Mouse (Mus musculus): ENCODE measurements at regions not wholly inside any gene's neighbourhood (a gene's known extent, or its start where the extent isn't known, plus 50 kb on each side); places are given as distances from the start of the nearest gene placed in this dataset.

- DNase-seq (ENCODE audit: low read depth in 1 of 2, low spot score in 2 of 2) = no peak
- Histone ChIP-seq H3K4me3 (ENCODE audit: extremely low read depth, insufficient read depth, insufficient read length) (no peak overlapping the region), H3K36me3 (ENCODE audit: control insufficient read depth, insufficient read depth, low read length) (no peaks in the 10 kb centered on the region), H3K27me3 (ENCODE audit: control insufficient read depth, insufficient read depth, low read length) (no peaks in the 10 kb centered on the region), H3K27ac (ENCODE audit: insufficient read depth, low read length) (no peak overlapping the region), H3K4me1 (ENCODE audit: control insufficient read depth, insufficient read depth, insufficient read length) (no peaks in the 10 kb centered on the region)
- TF ChIP-seq POLR2A (IDR thresholded peaks at IDR 0.05; ENCODE audit: low read depth, low read length) = no peak
- TF ChIP-seq CTCF (IDR thresholded peaks at IDR 0.05; ENCODE audit: extremely low read depth, insufficient read depth, insufficient read length, insufficient replicate concordance) = no peak
- WGBS = 94% methylated on average over 2 of the region's 2 CpGs
Observed at GRCm38 (mm10) chr3:137785871-137786270, 78.4 kb upstream of the H2afz start.

DNA sequence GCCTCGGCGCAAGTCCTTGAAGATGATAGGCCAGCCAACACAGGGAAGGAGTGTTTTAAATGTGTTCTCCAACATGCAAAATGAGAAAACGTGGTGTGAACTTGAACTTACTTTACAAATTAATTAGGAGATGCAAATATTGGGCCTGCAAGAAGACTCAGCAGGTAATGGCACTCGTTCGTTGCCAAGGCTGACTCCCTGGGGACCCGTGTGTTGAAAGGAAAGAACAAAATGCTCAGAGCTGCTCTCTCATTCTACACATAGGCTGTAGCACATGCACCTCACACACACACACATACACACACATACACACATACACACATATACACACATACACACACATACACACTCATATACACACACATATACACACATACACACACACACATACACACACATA is 74.6 kb upstream of the H2afz start:
- Histone ChIP-seq H3K27me3 (ENCODE audit: control insufficient read depth, insufficient read depth, low read length) (no peaks in the 10 kb centered on the region), H3K4me1 (ENCODE audit: control insufficient read depth, insufficient read depth, insufficient read length) (no peaks in the 10 kb centered on the region), H3K4me3 (ENCODE audit: extremely low read depth, insufficient read depth, insufficient read length) (no peak overlapping the region), H3K36me3 (ENCODE audit: control insufficient read depth, insufficient read depth, low read length) (no peaks in the 10 kb centered on the region), H3K27ac (ENCODE audit: insufficient read depth, low read length) (no peak overlapping the region)
- DNase-seq (ENCODE audit: low read depth in 1 of 2, low spot score in 2 of 2) = no peak
- TF ChIP-seq POLR2A (IDR thresholded peaks at IDR 0.05; ENCODE audit: low read depth, low read length) = no peak
- no peak for TF ChIP-seq CTCF (IDR thresholded peaks at IDR 0.05; ENCODE audit: extremely low read depth, insufficient read depth, insufficient read length, insufficient replicate concordance)
- WGBS = 84% methylated on average over 6 of the region's 6 CpGs

GRCm38 (mm10) chr3:137790340-137790739 is 73.9 kb upstream of the H2afz start:
- H3K4me3 ChIP-seq (ENCODE audit: extremely low read depth, insufficient read depth, insufficient read length) = no peak overlapping the region
- H3K36me3 ChIP-seq (ENCODE audit: control insufficient read depth, insufficient read depth, low read length) = no peaks in the 10 kb centered on the region
- H3K27me3 ChIP-seq (ENCODE audit: control insufficient read depth, insufficient read depth, low read length) = no peaks in the 10 kb centered on the region
- no peaks in the 10 kb centered on the region for H3K4me1 ChIP-seq (ENCODE audit: control insufficient read depth, insufficient read depth, insufficient read length)
- TF ChIP-seq CTCF (IDR thresholded peaks at IDR 0.05; ENCODE audit: extremely low read depth, insufficient read depth, insufficient read length, insufficient replicate concordance) (no peak), POLR2A (IDR thresholded peaks at IDR 0.05; ENCODE audit: low read depth, low read length) (no peak)
- no peak overlapping the region for H3K27ac ChIP-seq (ENCODE audit: insufficient read depth, low read length)
- DNase-seq (ENCODE audit: low read depth in 1 of 2, low spot score in 2 of 2) = no peak
- WGBS = 93% methylated on average over 7 of the region's 7 CpGs

- no peaks in the 10 kb centered on the region for H3K36me3 ChIP-seq (ENCODE audit: control insufficient read depth, insufficient read depth, low read length)
- no peak for TF ChIP-seq CTCF (IDR thresholded peaks at IDR 0.05; ENCODE audit: extremely low read depth, insufficient read depth, insufficient read length, insufficient replicate concordance)
- no peak for TF ChIP-seq POLR2A (IDR thresholded peaks at IDR 0.05; ENCODE audit: low read depth, low read length)
- H3K4me3 ChIP-seq (ENCODE audit: extremely low read depth, insufficient read depth, insufficient read length) = no peak overlapping the region
- DNase-seq (ENCODE audit: low read depth in 1 of 2, low spot score in 2 of 2) = no peak
- no peaks in the 10 kb centered on the region for H3K4me1 ChIP-seq (ENCODE audit: control insufficient read depth, insufficient read depth, insufficient read length)
- no peak overlapping the region for H3K27ac ChIP-seq (ENCODE audit: insufficient read depth, low read length)
- 83% methylated on average over 7 of the region's 7 CpGs for WGBS
- H3K27me3 ChIP-seq (ENCODE audit: control insufficient read depth, insufficient read depth, low read length) = no peaks in the 10 kb centered on the region
Observed at GRCm38 (mm10) chr3:137795754-137796315, 68.5 kb upstream of the H2afz start.

DNA sequence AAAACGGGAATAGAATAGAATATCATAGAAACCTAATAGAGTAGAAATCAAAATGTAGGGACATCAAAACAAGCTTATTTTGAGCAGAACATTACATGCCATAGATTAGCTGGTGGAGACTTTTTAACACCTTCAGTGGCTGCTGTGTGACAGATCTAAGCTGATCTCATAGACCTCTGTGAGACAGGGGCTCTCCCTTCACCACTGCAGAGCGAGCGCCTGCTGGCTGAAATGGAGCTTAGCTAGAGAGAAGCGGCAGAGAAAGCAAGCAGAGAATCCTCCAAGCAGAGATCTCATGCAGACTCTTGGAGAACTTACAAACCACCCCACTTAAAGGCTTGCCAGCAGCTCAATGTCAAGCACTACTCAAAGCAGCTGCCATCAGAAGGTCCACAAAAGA is 65.5 kb upstream of the H2afz start:
- Histone ChIP-seq H3K4me3 (ENCODE audit: extremely low read depth, insufficient read depth, insufficient read length) (no peak overlapping the region), H3K27ac (ENCODE audit: insufficient read depth, low read length) (no peak overlapping the region), H3K36me3 (ENCODE audit: control insufficient read depth, insufficient read depth, low read length) (no peaks in the 10 kb centered on the region), H3K27me3 (ENCODE audit: control insufficient read depth, insufficient read depth, low read length) (no peaks in the 10 kb centered on the region), H3K4me1 (ENCODE audit: control insufficient read depth, insufficient read depth, insufficient read length) (no peaks in the 10 kb centered on the region)
- WGBS = 86% methylated on average over 4 of the region's 4 CpGs
- DNase-seq (ENCODE audit: low read depth in 1 of 2, low spot score in 2 of 2) = no peak
- no peak for TF ChIP-seq CTCF (IDR thresholded peaks at IDR 0.05; ENCODE audit: extremely low read depth, insufficient read depth, insufficient read length, insufficient replicate concordance)
- TF ChIP-seq POLR2A (IDR thresholded peaks at IDR 0.05; ENCODE audit: low read depth, low read length) = no peak

GRCm38 (mm10) chr3:137801402-137802020 is 62.8 kb upstream of the H2afz start:
- WGBS = 68% methylated on average over 6 of the region's 6 CpGs
- Histone ChIP-seq H3K4me1 (ENCODE audit: control insufficient read depth, insufficient read depth, insufficient read length) (no peaks in the 10 kb centered on the region), H3K4me3 (ENCODE audit: extremely low read depth, insufficient read depth, insufficient read length) (no peak overlapping the region), H3K27me3 (ENCODE audit: control insufficient read depth, insufficient read depth, low read length) (no peaks in the 10 kb centered on the region), H3K36me3 (ENCODE audit: control insufficient read depth, insufficient read depth, low read length) (no peaks in the 10 kb centered on the region), H3K27ac (ENCODE audit: insufficient read depth, low read length) (no peak overlapping the region)
- DNase-seq (ENCODE audit: low read depth in 1 of 2, low spot score in 2 of 2) = no peak
- TF ChIP-seq CTCF (IDR thresholded peaks at IDR 0.05; ENCODE audit: extremely low read depth, insufficient read depth, insufficient read length, insufficient replicate concordance) = no peak
- TF ChIP-seq POLR2A (IDR thresholded peaks at IDR 0.05; ENCODE audit: low read depth, low read length) = no peak

DNA sequence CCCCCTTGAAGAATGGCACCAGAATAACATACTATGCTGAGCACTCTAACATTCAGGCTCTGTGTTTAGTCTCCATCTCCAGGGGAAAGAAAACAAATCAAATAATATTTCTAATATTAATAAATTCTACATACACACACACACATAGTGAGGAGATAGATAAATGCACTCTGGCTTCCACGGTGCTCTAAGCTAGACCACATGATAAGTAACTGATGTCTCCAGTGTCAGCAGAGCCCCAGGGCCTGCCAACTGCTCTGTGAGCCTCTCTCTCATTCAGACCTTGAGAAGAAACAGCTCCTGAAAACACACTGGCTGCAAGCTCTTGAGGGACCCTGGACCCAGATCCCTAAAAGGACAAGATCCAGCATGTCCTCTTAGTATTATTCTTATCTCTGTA is 56.9 kb upstream of the H2afz start:
- no peak for DNase-seq (ENCODE audit: low read depth in 1 of 2, low spot score in 2 of 2)
- H3K4me3 ChIP-seq (ENCODE audit: extremely low read depth, insufficient read depth, insufficient read length) = no peak overlapping the region
- no peak for TF ChIP-seq POLR2A (IDR thresholded peaks at IDR 0.05; ENCODE audit: low read depth, low read length)
- no peak for TF ChIP-seq CTCF (IDR thresholded peaks at IDR 0.05; ENCODE audit: extremely low read depth, insufficient read depth, insufficient read length, insufficient replicate concordance)
- 71% methylated on average over 1 of the region's 1 CpGs for WGBS
- no peaks in the 10 kb centered on the region for H3K36me3 ChIP-seq (ENCODE audit: control insufficient read depth, insufficient read depth, low read length)
- H3K27ac ChIP-seq (ENCODE audit: insufficient read depth, low read length) = no peak overlapping the region
- H3K27me3 ChIP-seq (ENCODE audit: control insufficient read depth, insufficient read depth, low read length) = no peaks in the 10 kb centered on the region
- no peaks in the 10 kb centered on the region for H3K4me1 ChIP-seq (ENCODE audit: control insufficient read depth, insufficient read depth, insufficient read length)

Data from spleen, adult 2 months (tissue).